Mouse (Mus musculus): ENCODE measurements at regions not wholly inside any gene's neighbourhood (a gene's known extent, or its start where the extent isn't known, plus 50 kb on each side); places are given as distances from the start of the nearest gene placed in this dataset.

DNA sequence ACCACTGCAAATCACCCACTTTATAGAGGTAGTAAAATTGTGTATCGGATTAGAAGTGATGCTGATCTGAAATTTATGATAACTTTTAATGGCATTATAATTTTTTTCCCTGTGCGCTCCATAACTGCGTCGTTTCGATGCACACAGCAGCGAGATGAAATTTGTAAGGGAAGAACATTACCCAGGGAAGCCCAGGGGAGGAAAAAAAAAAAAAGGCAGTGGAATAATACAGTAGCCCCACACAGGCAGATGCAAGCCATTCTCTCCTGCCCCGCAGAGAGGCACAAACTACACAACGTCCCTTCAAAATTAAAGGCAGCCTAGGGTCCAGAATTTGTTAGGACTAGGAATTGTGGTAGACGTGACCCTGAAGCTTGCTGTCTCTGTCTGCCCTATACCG, 234.2 kb downstream of the Il20rb start:
- DNase-seq (ENCODE audit: low read depth): no peak

Data from naive thymus-derived CD4-positive, alpha-beta T cell, adult 2 months (primary cell).